Mouse (Mus musculus) splenic B cell, adult 2 months (primary cell): ENCODE measurements around the gene Hid1.

Experiments used
- DNase-seq: peaks from one replicate; pipeline ENCODE4 v3.0.0-alpha.2; 2011; ENCODE audit warnings: low read depth, low spot score
- H3K27me3 ChIP-seq: 2 replicates; pipeline ENCODE4 v1.6.1; 2012; ENCODE audit warnings: mild to moderate bottlenecking, low read length, moderate library complexity, mixed read lengths; ENCODE audit not compliant: control insufficient read depth, poor library complexity, insufficient read depth, severe bottlenecking
- H3K36me3 ChIP-seq: 2 replicates; pipeline ENCODE4 v1.6.1; 2012; ENCODE audit warnings: mild to moderate bottlenecking, low read length, moderate library complexity, mixed read lengths; ENCODE audit not compliant: control insufficient read depth, poor library complexity, insufficient read depth, severe bottlenecking

The Hid1 gene

GRCm38 (mm10) chr11:115366039-115366705 lies 1.4 kb downstream of the Hid1 start:
- H3K36me3 ChIP-seq: no peaks in the 10 kb centered on the region
- no peak for DNase-seq
- H3K27me3 ChIP-seq: peaks cover 4% of the 10 kb centered on the region

GRCm38 (mm10) chr11:115364136-115364535 lies 3.4 kb downstream of the Hid1 start:
- Histone ChIP-seq H3K27me3 (peaks cover 4% of the 10 kb centered on the region), H3K36me3 (no peaks in the 10 kb centered on the region)
- no peak for DNase-seq

- no peaks in the 10 kb centered on the region for H3K27me3 ChIP-seq
- H3K36me3 ChIP-seq: no peaks in the 10 kb centered on the region
- DNase-seq: peak; percentile 23
These were observed 7.8 kb downstream of the Hid1 start for GRCm38 (mm10) chr11:115359726-115360125.

GRCm38 (mm10) chr11:115359293-115359692 lies 8.3 kb downstream of the Hid1 start:
- Histone ChIP-seq H3K27me3 (no peaks in the 10 kb centered on the region), H3K36me3 (no peaks in the 10 kb centered on the region)
- no peak for DNase-seq

- no peaks in the 10 kb centered on the region for H3K27me3 ChIP-seq
- H3K36me3 ChIP-seq: no peaks in the 10 kb centered on the region
- peak; percentile 82 for DNase-seq
These were observed 9.1 kb downstream of the Hid1 start for GRCm38 (mm10) chr11:115358468-115358867.

GRCm38 (mm10) chr11:115354183-115354582 lies 13.4 kb downstream of the Hid1 start:
- peak; percentile 81 for DNase-seq
- Histone ChIP-seq H3K36me3 (no peaks in the 10 kb centered on the region), H3K27me3 (no peaks in the 10 kb centered on the region)

- no peaks in the 10 kb centered on the region for H3K27me3 ChIP-seq
- no peaks in the 10 kb centered on the region for H3K36me3 ChIP-seq
- no peak for DNase-seq
These were observed 14.2 kb downstream of the Hid1 start for GRCm38 (mm10) chr11:115353375-115353774.

- H3K27me3 ChIP-seq: no peaks in the 10 kb centered on the region
- no peaks in the 10 kb centered on the region for H3K36me3 ChIP-seq
- DNase-seq: no peak
These were observed 17.6 kb downstream of the Hid1 start for GRCm38 (mm10) chr11:115349976-115350375.

GRCm38 (mm10) chr11:115348681-115349248 lies 18.8 kb downstream of the Hid1 start:
- no peak for DNase-seq
- H3K36me3 ChIP-seq: no peaks in the 10 kb centered on the region
- H3K27me3 ChIP-seq: no peaks in the 10 kb centered on the region

GRCm38 (mm10) chr11:115345515-115345914 lies 22.0 kb downstream of the Hid1 start:
- Histone ChIP-seq H3K27me3 (no peaks in the 10 kb centered on the region), H3K36me3 (no peaks in the 10 kb centered on the region)
- no peak for DNase-seq

GRCm38 (mm10) chr11:115344967-115345366 lies 22.6 kb downstream of the Hid1 start:
- H3K36me3 ChIP-seq: no peaks in the 10 kb centered on the region
- no peak for DNase-seq
- no peaks in the 10 kb centered on the region for H3K27me3 ChIP-seq

- no peaks in the 10 kb centered on the region for H3K27me3 ChIP-seq
- H3K36me3 ChIP-seq: no peaks in the 10 kb centered on the region
- DNase-seq: no peak
These were observed 25.7 kb downstream of the Hid1 start for GRCm38 (mm10) chr11:115341866-115342265.

- Histone ChIP-seq H3K27me3 (no peaks in the 10 kb centered on the region), H3K36me3 (no peaks in the 10 kb centered on the region)
- DNase-seq: no peak
These were observed 26.3 kb downstream of the Hid1 start for GRCm38 (mm10) chr11:115341246-115341645.

GRCm38 (mm10) chr11:115337826-115338225 lies 29.7 kb downstream of the Hid1 start:
- Histone ChIP-seq H3K27me3 (no peaks in the 10 kb centered on the region), H3K36me3 (no peaks in the 10 kb centered on the region)
- no peak for DNase-seq

- no peaks in the 10 kb centered on the region for H3K27me3 ChIP-seq
- no peak for DNase-seq
- no peaks in the 10 kb centered on the region for H3K36me3 ChIP-seq
These were observed 30.2 kb downstream of the Hid1 start for GRCm38 (mm10) chr11:115337350-115337749.

- DNase-seq: no peak
- Histone ChIP-seq H3K27me3 (no peaks in the 10 kb centered on the region), H3K36me3 (no peaks in the 10 kb centered on the region)
These were observed 31.4 kb downstream of the Hid1 start for GRCm38 (mm10) chr11:115336115-115336514.
